Mouse (Mus musculus) brain, embryonic 14.5 days (tissue): ENCODE results near the gene Dynll1. TPM values are rescaled to one million over a fixed set of nuclear protein-coding genes. Genes with fewer than 3 reads are reported as not detected.

Source experiments
- DNase-seq: peaks from one replicate; pipeline ENCODE4 v3.0.0-alpha.2; 2011; ENCODE audit warnings: low read depth
- CTCF ChIP-seq: fragments of 200-500 bp; IDR thresholded peaks from 2 replicates; pipeline ENCODE4 v1.5.1; 2012; ENCODE audit warnings: inconsistent platforms, mild to moderate bottlenecking, moderate library complexity, borderline replicate concordance; ENCODE audit not compliant: insufficient read depth, insufficient read length; ENCODE audit errors: extremely low read depth
- POLR2A ChIP-seq: fragments of 200-500 bp; IDR thresholded peaks from 2 replicates; pipeline ENCODE4 v1.6.1; 2012; ENCODE audit warnings: mild to moderate bottlenecking, inconsistent platforms, borderline replicate concordance; ENCODE audit not compliant: poor library complexity, insufficient read depth, insufficient read length, severe bottlenecking; ENCODE audit errors: extremely low read depth
- polyA plus RNA-seq: library from polyadenylated mRNA; depleted of rRNA; stranded (reverse); fragments of >200 nt; gene quantifications from 2 replicates; pipeline ENCODE4 v1.2.3, GENCODE M21; 2012

Dynll1 gene
- polyA plus RNA-seq, 1 experiment, result 602 TPM

GRCm38 (mm10) chr5:115296347-115296746 is 4.5 kb downstream of the Dynll1 start:
- TF ChIP-seq CTCF (no peak), POLR2A (no peak)
- no peak for DNase-seq

DNA sequence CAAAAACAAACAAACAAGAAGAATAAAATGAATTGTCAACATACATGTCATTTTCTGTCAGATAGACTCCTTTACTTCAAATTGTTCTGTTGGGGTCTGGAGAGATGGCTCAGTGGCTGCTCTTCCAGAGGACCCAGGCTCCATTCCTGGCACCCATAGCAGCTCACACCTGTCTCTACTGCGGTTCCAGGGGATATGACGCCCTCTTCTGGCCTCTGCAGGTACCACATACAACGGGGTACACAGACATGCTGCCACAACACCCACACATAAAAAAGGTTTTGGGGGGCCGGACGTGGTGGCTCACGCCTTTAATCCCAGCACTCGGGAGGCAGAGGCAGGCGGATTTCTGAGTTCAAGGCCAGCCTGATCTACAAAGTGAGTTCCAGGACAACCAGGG is 6.6 kb downstream of the Dynll1 start:
- DNase-seq, result no peak
- TF ChIP-seq POLR2A, result no peak
- peak; percentile 9; the same call in 1 of the 2 replicates for TF ChIP-seq CTCF

DNA sequence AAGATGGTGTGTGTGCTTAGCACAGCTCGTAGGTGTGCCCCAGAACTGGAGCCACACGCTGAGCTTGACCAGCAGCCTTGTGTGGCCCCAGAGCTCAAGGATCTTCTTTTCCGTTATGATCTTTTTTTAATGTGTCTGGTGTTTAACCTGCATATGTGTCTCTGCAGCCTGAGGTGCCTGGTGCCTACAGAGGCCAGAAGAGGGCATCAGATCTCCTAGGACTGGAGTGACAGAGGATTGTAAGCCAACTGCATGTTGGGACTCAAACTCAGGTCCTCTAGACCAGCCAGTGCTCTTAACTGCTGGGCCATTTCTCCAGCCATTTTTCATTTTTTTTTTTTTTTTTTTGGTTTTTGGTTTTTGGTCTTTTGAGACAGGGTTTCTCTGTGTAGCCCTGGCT is 16.1 kb downstream of the Dynll1 start:
- peak; percentile 24 for DNase-seq
- TF ChIP-seq POLR2A, result no peak
- TF ChIP-seq CTCF, result peak; percentile 33; the same call in 1 of the 2 replicates

DNA sequence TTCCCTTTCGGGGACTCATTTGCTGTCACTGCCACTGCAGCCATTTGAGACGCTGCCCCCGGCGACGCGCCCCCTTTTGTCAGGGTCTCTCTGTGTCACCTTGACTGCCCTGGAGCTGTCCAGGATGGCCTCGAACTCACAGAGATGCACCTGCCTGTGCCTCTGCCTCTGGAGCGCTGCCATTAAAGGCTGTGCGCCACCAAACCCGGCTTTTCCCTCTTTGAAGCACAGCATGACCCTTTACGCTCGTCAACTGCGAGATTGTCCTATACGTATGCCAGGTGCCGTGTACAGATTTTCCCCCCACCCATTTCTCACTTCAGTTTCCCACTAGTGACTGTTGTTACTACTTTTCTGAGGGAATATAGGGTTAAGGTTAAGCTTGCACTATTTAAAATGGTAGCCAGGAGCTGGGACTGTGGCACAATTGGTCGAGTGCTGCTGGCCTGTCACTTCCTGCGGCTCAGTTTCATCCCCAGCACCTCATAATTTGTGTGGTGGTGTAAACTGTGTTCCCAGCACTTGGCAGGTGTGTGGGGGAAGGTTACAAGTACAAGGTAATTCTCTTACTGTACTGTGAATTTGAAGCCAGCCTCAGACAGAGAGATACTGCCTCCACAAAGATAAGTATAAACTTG is 20.6 kb downstream of the Dynll1 start:
- peak; percentile 5 for DNase-seq
- TF ChIP-seq CTCF (no peak), POLR2A (no peak)

GRCm38 (mm10) chr5:115279226-115280049 is 21.4 kb downstream of the Dynll1 start, which contains the start of gene Coq5:
Gene Coq5, plus strand, starts transcription at chr5:115279666.
- peak; percentile 93 for DNase-seq
- TF ChIP-seq POLR2A (peak; percentile 62), CTCF (no peak)

DNA sequence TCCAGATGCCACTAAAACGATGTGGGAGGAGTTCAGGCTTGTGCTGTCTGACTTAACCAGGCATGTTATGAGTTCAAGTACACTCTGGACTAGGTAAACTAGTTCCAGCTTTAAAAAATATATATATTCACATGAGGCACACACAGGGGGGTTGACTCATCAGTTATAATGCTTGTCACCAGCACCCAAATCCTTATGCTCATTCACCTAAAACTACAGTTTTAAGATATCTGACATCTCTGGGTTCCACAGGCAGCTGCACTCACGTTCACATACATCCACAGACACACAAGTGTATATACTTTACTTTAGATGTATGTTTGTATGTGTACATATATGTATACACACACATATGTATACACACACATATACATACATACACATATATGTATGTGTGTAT is 22.0 kb downstream of the Dynll1 start:
- TF ChIP-seq POLR2A, result no peak
- no peak for TF ChIP-seq CTCF
- DNase-seq, result no peak

- TF ChIP-seq POLR2A (no peak), CTCF (no peak)
- no peak for DNase-seq
Observed at GRCm38 (mm10) chr5:115278053-115278452, 22.7 kb downstream of the Dynll1 start.

GRCm38 (mm10) chr5:115275998-115276397 is 24.8 kb downstream of the Dynll1 start:
- peak; percentile 19 for DNase-seq

GRCm38 (mm10) chr5:115274771-115275170 is 26.0 kb downstream of the Dynll1 start:
- TF ChIP-seq POLR2A (no peak), CTCF (no peak)
- no peak for DNase-seq

More at GRCm38 (mm10) chr5:115275998-115276397, 24.8 kb downstream of the Dynll1 start:
- TF ChIP-seq POLR2A, result no peak
- TF ChIP-seq CTCF, result peak; percentile 47; the same call in 1 of the 2 replicates

- TF ChIP-seq POLR2A (no peak), CTCF (no peak)
- no peak for DNase-seq
Observed at GRCm38 (mm10) chr5:115274353-115274752, 26.4 kb downstream of the Dynll1 start.

DNA sequence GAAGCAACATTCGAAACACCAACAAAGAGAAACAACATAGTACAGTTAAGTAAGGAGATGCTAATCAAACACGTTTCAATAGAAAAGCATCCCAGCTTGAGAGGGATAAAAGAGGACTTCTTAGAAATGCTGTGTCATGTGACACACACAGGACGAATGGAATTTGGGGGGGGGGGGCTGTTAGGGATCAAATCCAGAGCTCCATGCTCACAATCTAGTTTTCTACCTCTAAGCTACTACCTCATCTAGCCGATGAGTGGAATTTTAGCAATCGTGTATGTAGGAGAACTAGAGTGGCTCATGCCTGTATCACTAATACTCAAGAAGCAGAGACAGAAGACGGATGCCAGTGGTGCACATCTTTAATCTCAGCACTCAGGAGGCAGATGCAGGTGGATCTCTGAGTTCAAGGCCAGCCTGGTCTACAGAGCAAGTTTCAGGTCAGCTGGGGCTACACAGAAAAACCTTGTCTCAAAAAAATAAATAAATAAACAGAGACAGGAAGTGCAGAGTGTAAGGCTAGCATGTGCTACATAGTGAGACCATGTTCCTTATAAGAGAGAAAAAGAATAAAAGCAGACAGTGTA is 27.2 kb downstream of the Dynll1 start:
- no peak for TF ChIP-seq CTCF
- no peak for TF ChIP-seq POLR2A
- DNase-seq, result peak; percentile 12
